Mouse (Mus musculus) adrenal gland (tissue): ENCODE measurements around the gene St7.

Experiments
- intact Hi-C: fragments of 180-260 bp; cut with DNase I; formaldehyde crosslinking; loops from one replicate; pipeline ENCODE4 v1.15.1; 2025

Gene St7

GRCm38 (mm10) chr6:17718978-17719377 lies 26.2 kb downstream of the St7 start:
- intact Hi-C loops = no loop called here

- intact Hi-C loops = no loop called here
Observed at GRCm38 (mm10) chr6:17719423-17719822, 26.7 kb downstream of the St7 start.

DNA sequence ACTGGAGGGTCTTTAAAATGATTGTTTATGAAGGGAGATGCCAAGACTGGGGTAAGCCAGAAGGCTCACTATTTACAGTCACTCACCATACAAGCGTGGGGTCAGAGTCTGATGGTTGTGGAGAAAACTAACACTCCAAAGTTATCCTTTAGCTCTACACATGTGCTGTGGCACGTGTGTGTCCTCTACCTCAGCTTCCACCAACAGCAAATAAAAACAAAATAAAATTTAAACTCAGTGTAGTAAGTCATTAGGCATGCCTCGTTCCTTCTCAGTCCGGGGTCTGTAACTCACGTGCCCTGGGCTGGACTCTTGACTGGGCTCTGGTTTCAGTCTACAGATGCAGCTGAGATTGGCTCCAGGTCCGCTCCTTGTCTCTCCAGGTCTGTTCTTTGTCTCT lies 27.3 kb downstream of the St7 start:
- intact Hi-C loops = no loop called here

DNA sequence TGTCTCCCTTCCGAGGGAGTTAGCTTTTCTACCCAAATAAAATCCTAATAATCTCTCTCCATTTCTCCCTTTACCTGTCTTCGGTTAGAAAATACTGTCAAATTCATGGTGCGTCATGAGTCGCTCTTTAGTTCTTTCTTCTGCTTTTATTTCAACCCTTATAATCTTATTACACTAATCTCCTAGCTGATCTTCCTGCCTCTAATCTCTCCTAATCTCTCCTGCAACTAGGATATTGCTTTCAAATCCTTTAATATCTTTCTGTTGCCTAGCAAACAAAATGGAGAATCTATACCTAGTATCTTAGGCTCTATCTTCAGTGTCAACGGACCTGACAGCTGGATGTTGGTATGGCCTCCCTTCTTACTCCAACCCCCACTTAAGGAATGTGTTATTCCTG lies 29.0 kb downstream of the St7 start:
- intact Hi-C loops = no loop called here

- intact Hi-C loops = loop anchor here (1.0 kb wide), 1 partner anchor 108 kb away; no protein-coding TSS in a partner anchor
Observed at GRCm38 (mm10) chr6:17725841-17726460, 33.2 kb downstream of the St7 start.

- intact Hi-C loops = no loop called here
Observed at GRCm38 (mm10) chr6:17727241-17727640, 34.5 kb downstream of the St7 start.

GRCm38 (mm10) chr6:17727891-17728790 lies 35.4 kb downstream of the St7 start:
- intact Hi-C loops = no loop called here

- intact Hi-C loops = no loop called here
Observed at GRCm38 (mm10) chr6:17730122-17730521, 37.4 kb downstream of the St7 start.

- intact Hi-C loops = no loop called here
Observed at GRCm38 (mm10) chr6:17731694-17732093, 39.0 kb downstream of the St7 start.

- intact Hi-C loops = no loop called here
Observed at GRCm38 (mm10) chr6:17733951-17734411, 41.2 kb downstream of the St7 start.

DNA sequence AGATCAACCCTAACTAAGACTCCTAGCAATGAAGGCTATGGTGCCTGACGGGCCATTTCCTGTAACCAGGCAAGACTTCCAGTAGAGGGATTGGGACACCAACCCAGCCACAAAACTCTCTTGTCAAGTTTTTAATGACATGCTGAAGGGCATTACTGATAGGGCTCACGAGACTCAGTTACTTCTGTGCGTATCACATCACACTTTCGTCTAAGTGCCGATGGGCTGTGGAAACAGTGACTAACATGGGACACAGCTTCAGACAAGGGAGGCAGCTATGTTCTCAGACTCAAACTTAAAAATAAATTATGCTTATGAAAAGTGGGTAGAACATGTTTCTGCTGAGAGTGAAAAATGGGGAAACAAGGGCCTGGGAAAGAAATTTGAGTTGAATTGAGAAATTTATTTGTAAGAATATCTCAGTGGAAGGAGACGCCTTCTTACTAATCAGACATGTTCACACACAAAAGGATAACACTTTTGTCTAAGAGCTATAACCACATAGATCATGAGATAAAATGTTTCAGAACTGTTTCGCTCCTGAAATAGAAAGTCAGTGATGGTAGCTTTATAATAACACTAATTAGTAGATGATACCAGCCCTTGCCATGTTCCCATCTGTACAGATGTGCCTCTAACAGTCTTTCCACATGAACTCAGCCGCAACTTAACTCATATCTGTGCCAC lies 44.7 kb downstream of the St7 start:
- intact Hi-C loops = no loop called here

DNA sequence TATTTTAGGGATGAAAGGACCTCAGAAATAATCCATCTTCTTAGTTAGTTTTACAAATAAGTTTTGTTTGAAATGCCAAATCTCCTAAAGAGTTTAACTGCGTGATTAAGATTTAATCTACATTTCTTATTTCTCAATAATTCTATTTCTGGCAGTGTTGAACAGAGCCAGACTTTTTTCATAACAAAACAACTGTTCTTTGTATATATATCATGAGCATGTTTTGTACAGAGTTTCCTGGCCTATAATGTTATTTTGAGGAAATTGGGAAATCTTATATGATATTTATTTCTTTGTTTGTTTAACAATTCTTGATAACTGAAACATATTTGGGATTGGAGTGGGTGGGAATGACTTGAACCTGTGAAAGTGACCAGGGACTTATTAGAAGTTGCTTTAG lies 47.4 kb downstream of the St7 start:
- intact Hi-C loops = no loop called here

DNA sequence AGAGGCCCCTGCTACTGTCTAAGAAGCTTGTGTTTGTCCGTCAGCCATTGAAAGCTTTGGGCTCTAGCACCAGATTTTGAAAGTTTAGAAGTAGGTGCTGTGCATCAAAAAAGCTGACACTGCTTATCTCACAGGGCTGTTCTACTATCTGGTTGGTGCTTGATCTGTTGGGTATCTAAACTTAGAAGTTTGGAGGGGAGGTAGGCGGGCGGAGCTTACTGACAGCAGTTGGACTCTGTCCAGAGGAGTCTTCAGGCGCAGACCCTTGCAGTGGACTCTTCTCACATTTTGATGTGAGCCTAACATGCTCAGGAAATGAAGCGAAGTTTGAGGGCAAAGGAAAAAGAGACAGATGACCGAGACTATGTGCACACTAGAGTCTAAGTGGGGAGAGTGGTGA lies 48.9 kb downstream of the St7 start:
- intact Hi-C loops = no loop called here

- intact Hi-C loops = no loop called here
Observed at GRCm38 (mm10) chr6:17742209-17742608, 49.5 kb downstream of the St7 start.

GRCm38 (mm10) chr6:17743325-17743724 lies 50.6 kb downstream of the St7 start:
- intact Hi-C loops = no loop called here

GRCm38 (mm10) chr6:17747724-17748123 lies 55.0 kb downstream of the St7 start:
- intact Hi-C loops = no loop called here

- intact Hi-C loops = no loop called here
Observed at GRCm38 (mm10) chr6:17748866-17749582, 56.3 kb downstream of the St7 start.

DNA sequence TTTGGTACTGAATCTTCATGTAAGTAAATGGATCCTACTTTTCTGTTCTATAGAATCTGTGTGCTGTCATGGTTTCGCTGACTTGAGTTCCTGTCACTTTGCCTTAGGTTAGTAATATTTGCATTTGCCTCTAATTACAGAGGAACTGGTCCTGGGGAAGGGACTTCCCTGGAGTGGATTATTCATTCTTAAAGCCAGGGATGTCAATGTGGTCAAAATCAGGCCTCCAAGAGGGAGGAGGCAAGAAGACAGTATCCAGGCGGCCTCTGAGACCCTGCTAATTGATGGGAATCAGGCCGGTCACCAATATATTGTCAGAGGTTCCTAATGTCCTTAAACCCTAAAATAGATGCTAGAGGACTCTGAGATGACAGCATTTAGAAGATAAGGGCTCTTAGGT lies 56.9 kb downstream of the St7 start:
- intact Hi-C loops = no loop called here

DNA sequence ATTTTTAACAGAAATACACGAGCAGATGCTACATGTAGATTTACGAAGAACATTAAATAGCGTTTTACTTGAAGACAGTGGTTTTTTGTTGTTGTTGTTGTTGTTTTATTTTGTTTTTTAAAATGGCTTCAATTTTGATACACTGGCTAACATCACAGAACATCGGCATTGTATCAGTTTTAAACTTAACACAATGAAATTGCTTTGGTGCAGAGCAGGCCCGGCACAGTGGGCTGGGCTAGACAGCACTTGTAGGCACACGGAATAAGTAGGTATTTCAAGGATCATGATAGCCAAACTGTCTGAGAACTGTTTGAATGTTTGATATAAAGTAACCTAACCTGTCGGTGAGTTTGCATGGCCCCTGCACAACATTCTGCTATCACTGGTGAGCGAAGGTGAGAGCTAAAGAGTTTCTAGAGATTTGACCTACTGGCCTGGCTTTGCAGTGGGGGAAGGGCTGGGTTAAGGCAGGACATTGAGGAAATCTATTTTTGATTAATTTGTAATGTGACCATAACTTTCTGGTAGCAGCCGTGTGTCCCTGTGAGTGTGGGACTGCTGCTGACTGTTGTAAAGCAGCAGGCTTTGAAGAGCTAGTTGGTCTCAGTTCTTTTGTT lies 57.4 kb downstream of the St7 start:
- intact Hi-C loops = no loop called here

DNA sequence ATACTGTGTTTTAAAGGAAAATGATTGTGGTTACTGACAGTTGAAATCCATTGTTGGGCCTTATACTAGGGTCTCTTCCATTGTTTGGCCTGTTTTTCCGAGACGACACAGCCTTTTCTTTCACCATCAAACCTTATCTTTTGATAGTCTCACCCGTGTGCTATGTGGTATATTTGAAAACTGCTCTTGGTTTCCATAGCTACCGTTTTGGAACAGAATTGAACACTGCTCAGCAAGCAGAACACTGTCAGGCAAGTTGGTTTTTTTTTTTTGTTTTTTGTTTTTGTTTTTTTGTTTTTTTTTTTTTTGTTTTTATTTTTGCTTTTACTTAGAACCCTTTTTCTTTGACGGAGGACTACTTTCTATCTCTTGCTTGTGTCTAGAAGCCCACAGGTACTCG lies 58.2 kb downstream of the St7 start:
- intact Hi-C loops = no loop called here

DNA sequence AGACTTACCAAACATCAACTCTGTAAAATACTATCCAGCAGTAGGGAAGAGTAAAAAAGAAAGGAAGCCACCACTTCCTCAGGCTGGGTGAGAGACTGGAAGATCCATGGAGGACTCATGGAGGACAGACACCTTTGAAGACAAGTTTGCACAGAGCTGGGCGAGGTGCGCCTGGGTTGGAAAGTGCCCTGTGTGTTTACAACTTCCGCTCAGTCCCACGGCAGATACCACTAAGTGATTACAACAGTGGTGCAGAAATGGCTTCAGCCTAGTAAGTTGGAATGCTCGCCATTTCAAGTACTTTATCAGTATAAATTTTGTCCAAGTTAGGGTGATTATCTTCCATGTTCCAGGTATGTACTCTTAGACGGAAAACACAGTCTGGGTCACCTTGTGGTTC lies 63.2 kb downstream of the St7 start:
- intact Hi-C loops = no loop called here
